Mouse (Mus musculus): Measurements from ENCODE around the gene Bcl6.

DNA sequence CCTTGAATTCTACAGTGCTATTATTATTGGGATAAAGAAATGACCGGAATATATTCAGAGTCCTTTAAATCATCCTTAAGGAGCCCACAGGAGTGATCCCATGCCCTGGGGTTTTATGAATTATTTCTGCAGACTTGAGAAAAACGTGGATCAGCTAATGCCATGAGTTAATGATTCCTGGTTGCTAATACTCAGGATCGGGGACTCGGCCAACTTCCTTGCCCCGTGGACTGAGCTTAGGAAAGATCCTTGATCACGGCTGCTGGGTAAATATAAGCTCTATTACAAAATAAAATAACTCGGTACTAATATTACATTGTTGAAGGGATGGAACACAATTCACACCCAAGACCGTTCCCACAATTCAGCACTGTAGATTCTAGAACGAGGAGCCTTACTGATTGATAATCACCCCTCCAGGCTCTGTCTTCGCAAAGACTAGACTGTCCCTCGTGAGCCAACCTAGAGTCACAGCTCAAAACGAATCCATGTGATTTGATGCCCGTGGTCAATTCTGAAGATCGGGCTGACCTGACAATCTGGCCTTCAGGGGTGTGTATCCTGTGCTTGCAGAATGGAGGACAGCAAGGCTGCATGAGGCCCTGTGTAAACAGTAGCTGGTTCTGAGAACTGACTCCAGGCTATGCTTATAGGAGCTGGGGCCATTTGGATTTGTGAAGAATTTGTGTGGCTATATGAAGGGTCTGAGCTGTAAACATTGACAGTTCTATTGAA is 3.4 kb upstream of the Bcl6 start:
- no peak for TF ChIP-seq NANOG (IDR thresholded peaks at IDR 0.05; ENCODE audit: borderline replicate concordance, low read length)
- no peak for TF ChIP-seq CTCF (conservative IDR thresholded peaks at IDR 0.05; ENCODE audit: low read length)
